Comparison of ENCODE assay signal across 8 mouse cellular contexts in genomic region chr5:142440451-142441147, GRCm38 (mm10). TPM values are rescaled to one million over a fixed set of nuclear protein-coding genes. Genes with fewer than 3 reads are reported as not detected.
DNase-seq lines count a peak whose midpoint lies in the region; ATAC-seq and TF ChIP-seq lines count a peak whose summit lies in the region.

No protein-coding gene starts in this region.

- H3K27ac ChIP-seq in hindbrain, embryonic 13.5 days = peak overlapping the region; percentile 84
- peak overlapping the region; percentile 79 for H3K27ac ChIP-seq in left cerebral cortex, adult 2 months

- 1% methylated on average over 18 of the region's 19 CpGs for WGBS in hindbrain, embryonic 13.5 days

- peak; percentile 92 for DNase-seq in T-cell, adult 2 months (ENCODE audit: low spot score)
- peak; percentile 55 for DNase-seq in cerebellum, adult 9-11 months
- peak; percentile 44 to 60 for DNase-seq in frontal cortex, postnatal 14 days (ENCODE audit: low spot score in 2 of 2)
- DNase-seq in left cerebral cortex, adult 2 months (ENCODE audit: extremely low spot score in 1 of 2, low spot score in 2 of 2) = peak in 1 of 2 experiments; percentile 67
- peak; percentile 45 for DNase-seq in right cerebral cortex, postnatal 14 days
- DNase-seq in urinary bladder, postnatal 36 days (ENCODE audit: low spot score in 2 of 2) = peak; percentile 88 to 97

- peak overlapping the region; percentile 49 for H3K4me2 ChIP-seq in hindbrain, embryonic 13.5 days

- no peaks in the 10 kb centered on the region for H3K27me3 ChIP-seq in hindbrain, embryonic 13.5 days

- H3K9me3 ChIP-seq in hindbrain, embryonic 13.5 days = no peaks in the 10 kb centered on the region

- H3K4me1 ChIP-seq in hindbrain, embryonic 13.5 days (replicated peaks) = peaks cover 66% of the 10 kb centered on the region

- intact Hi-C loops in left cerebral cortex, adult 2 months (cut with DNase I) = loop anchor here (2.0 kb wide), 1 partner anchor 74 kb away; no protein-coding TSS in a partner anchor

- peaks cover 25% of the 10 kb centered on the region for H3K36me3 ChIP-seq in hindbrain, embryonic 13.5 days

- peak overlapping the region; percentile 20 for H3K4me3 ChIP-seq in hindbrain, embryonic 13.5 days
- H3K4me3 ChIP-seq in left cerebral cortex, adult 2 months = peak overlapping the region; percentile 26

- TF ChIP-seq CTCF in left cerebral cortex, adult 2 months (IDR thresholded peaks at IDR 0.05) = no peak; the same call in 1 of the 2 replicates

- H3K9ac ChIP-seq in hindbrain, embryonic 13.5 days = peak overlapping the region; percentile 46

- peak; percentile 88 for ATAC-seq in hindbrain, embryonic 13.5 days (ENCODE audit: low FRiP score)
- peak; percentile 75 for ATAC-seq in megakaryocyte progenitor cell, adult 5-6 weeks (replicated peaks; ENCODE audit: poor library complexity)

RNA-seq across cellular contexts. Expression of gene Ap5z1, which starts 23.1 kb away (rescaled TPM):
- 12.8 and 15.2 TPM in 2 replicates for polyA plus RNA-seq in hindbrain, embryonic 13.5 days (2015; fragmentation: Nextera tagmentation; extraction: Ambion mirVana)
- total RNA-seq in left cerebral cortex, adult 2 months (2021) = 10 to 100 TPM; 22.2 to 22.6 TPM
- 5.6 and 6.8 TPM in 2 replicates for total RNA-seq in megakaryocyte progenitor cell, adult 5-6 weeks (2015)
- 4.7 and 8.0 TPM in 2 replicates for total RNA-seq in megakaryocyte progenitor cell, adult 5-6 weeks (2017)

RNA-seq across cellular contexts. Expression of gene Foxk1, which starts 39.3 kb away (rescaled TPM):
- polyA plus RNA-seq in hindbrain, embryonic 13.5 days (2015; fragmentation: Nextera tagmentation; extraction: Ambion mirVana) = 5.3 and 5.6 TPM in 2 replicates
- total RNA-seq in left cerebral cortex, adult 2 months (2021) = 10 to 100 TPM; 40.4 to 46.1 TPM
- total RNA-seq in megakaryocyte progenitor cell, adult 5-6 weeks (2015) = 14.1 and 18.1 TPM in 2 replicates
- total RNA-seq in megakaryocyte progenitor cell, adult 5-6 weeks (2017) = 8.4 and 8.5 TPM in 2 replicates
